Mouse (Mus musculus) thymus, adult 2 months (tissue): ENCODE data around the gene Utp6. TPM values are rescaled to one million over a fixed set of nuclear protein-coding genes. Genes with fewer than 3 reads are reported as not detected.
A peak's percentile ranks its signal among the peaks of the same experiment; 100 is the strongest.

Source experiments
- DNase-seq: peaks from one replicate; pipeline ENCODE4 v3.0.0; 2021
- H3K27ac ChIP-seq: fragments of 200-500 bp; 2 replicates; pipeline ENCODE4 v1.5.1; 2012; ENCODE audit warnings: low read length, control low read depth; ENCODE audit not compliant: control insufficient read depth, insufficient read depth
- H3K27me3 ChIP-seq: fragments of 200-500 bp; 2 replicates; pipeline ENCODE4 v1.6.1; 2012; ENCODE audit warnings: mild to moderate bottlenecking, low read length, moderate library complexity, mixed read lengths; ENCODE audit not compliant: control insufficient read depth, insufficient read depth
- H3K36me3 ChIP-seq: fragments of 200-500 bp; 2 replicates; pipeline ENCODE4 v1.6.1; 2012; ENCODE audit warnings: mild to moderate bottlenecking, low read length, moderate library complexity; ENCODE audit not compliant: control insufficient read depth, insufficient read depth
- H3K4me1 ChIP-seq: fragments of 200-500 bp; replicated peaks from 2 replicates; pipeline ENCODE4 v1.6.1; 2012; ENCODE audit warnings: low read length; ENCODE audit not compliant: control insufficient read depth, insufficient read depth
- H3K4me3 ChIP-seq: fragments of 200-500 bp; 2 replicates; pipeline ENCODE4 v1.5.1; 2012; ENCODE audit warnings: mild to moderate bottlenecking, low read length, control low read depth, moderate library complexity; ENCODE audit not compliant: control insufficient read depth, insufficient read depth
- CTCF ChIP-seq: fragments of 200-500 bp; IDR thresholded peaks from 2 replicates; pipeline ENCODE4 v1.5.1; 2012; ENCODE audit warnings: mild to moderate bottlenecking, control low read depth, low read length, moderate library complexity, borderline replicate concordance; ENCODE audit not compliant: control insufficient read depth, poor library complexity, insufficient read depth; ENCODE audit errors: extremely low read depth
- POLR2A ChIP-seq: fragments of 200-500 bp; IDR thresholded peaks from 2 replicates; pipeline ENCODE4 v1.6.1; 2012; ENCODE audit warnings: mild to moderate bottlenecking, low read length, control low read depth, moderate library complexity; ENCODE audit not compliant: control insufficient read depth, poor library complexity, insufficient read depth; ENCODE audit errors: extremely low read depth
- WGBS: fragments of 180-500 bp; shearing (Covaris S2); methylation state at CpG from one replicate; pipeline ENCODE4 v1.1.7; 2018; 5-methylcytosine and 5-hydroxymethylcytosine counted together
- polyA plus RNA-seq: library from polyadenylated mRNA; depleted of rRNA; stranded (reverse); fragments of >200 nt; gene quantifications from 2 replicates; pipeline ENCODE4 v1.2.3, GENCODE M21; 2012

Gene Utp6
- polyA plus RNA-seq, 1 experiment = 7.8 TPM

GRCm38 (mm10) chr11:79976222-79976621 is 14.0 kb upstream of the Utp6 start:
- WGBS = 90% methylated on average over 1 of the region's 1 CpGs
- no peak for DNase-seq
- no peak overlapping the region for H3K27ac ChIP-seq
- H3K27me3 ChIP-seq = peaks cover 5% of the 10 kb centered on the region
- H3K36me3 ChIP-seq = no peaks in the 10 kb centered on the region
- TF ChIP-seq CTCF (no peak), POLR2A (no peak)
- H3K4me3 ChIP-seq = no peak overlapping the region
- peaks cover 9% of the 10 kb centered on the region for H3K4me1 ChIP-seq

- H3K27ac ChIP-seq = no peak overlapping the region
- TF ChIP-seq POLR2A = no peak
- no peak for TF ChIP-seq CTCF
- H3K4me3 ChIP-seq = no peak overlapping the region
- H3K4me1 ChIP-seq = peaks cover 9% of the 10 kb centered on the region
- DNase-seq = no peak
- H3K27me3 ChIP-seq = peaks cover 5% of the 10 kb centered on the region
- 91% methylated on average over 2 of the region's 2 CpGs for WGBS
- H3K36me3 ChIP-seq = no peaks in the 10 kb centered on the region
Measured at GRCm38 (mm10) chr11:79975377-79975776, 13.2 kb upstream of the Utp6 start.

DNA sequence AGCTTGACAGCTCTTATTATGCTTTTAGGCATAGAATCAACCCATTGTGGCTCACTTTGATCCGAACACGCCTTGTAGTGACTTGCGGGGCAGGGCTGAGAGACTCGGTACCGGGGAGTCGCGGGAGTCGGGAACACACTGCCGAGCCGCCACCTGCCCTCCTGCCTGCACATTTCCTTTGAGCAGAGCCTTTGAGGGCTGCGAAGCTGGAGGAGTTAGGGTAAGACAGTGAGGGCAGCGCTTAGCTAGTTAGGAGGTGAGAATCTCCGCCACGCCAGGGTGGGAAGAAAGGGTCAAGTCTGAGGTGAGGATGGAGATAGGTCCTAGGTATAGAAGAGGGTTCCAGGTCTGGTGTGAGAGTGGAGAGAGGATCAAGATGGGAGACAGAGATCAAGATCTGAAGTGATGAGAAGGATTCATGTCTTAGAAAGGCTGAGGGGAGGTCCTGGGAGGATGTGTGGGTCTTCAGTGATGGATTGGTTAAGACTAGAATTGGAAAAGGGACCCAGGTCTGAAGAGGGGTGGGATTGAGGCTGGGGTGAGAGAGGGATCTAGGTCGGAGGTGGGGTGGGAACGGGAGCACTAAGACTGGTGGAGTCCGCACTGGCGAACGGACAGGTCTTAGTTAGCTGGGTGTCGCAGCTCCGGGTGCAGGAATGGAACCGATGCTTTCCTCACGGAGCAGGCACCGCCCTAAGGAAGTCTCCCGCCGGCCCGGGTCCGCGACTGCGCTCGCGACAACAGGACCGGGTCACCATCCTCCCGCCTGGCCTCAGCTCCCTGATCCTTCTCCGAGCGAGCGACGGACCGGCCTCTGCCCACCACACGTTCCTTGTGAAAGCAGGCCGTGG is 11.7 kb upstream of the Utp6 start:
- H3K36me3 ChIP-seq = no peaks in the 10 kb centered on the region
- TF ChIP-seq POLR2A = no peak
- TF ChIP-seq CTCF = no peak
- peak overlapping the region; percentile 27 for H3K4me3 ChIP-seq
- 3% methylated on average over 41 of the region's 41 CpGs for WGBS
- peaks cover 5% of the 10 kb centered on the region for H3K27me3 ChIP-seq
- peak; percentile 32 for DNase-seq
- peaks cover 9% of the 10 kb centered on the region for H3K4me1 ChIP-seq
- H3K27ac ChIP-seq = no peak overlapping the region

- DNase-seq = no peak
- H3K36me3 ChIP-seq = no peaks in the 10 kb centered on the region
- peaks cover 5% of the 10 kb centered on the region for H3K27me3 ChIP-seq
- H3K27ac ChIP-seq = no peak overlapping the region
- 19% methylated on average over 8 of the region's 8 CpGs for WGBS
- H3K4me3 ChIP-seq = no peak overlapping the region
- TF ChIP-seq CTCF (no peak), POLR2A (no peak)
- H3K4me1 ChIP-seq = peaks cover 9% of the 10 kb centered on the region
Measured at GRCm38 (mm10) chr11:79973133-79973532, 10.9 kb upstream of the Utp6 start.

DNA sequence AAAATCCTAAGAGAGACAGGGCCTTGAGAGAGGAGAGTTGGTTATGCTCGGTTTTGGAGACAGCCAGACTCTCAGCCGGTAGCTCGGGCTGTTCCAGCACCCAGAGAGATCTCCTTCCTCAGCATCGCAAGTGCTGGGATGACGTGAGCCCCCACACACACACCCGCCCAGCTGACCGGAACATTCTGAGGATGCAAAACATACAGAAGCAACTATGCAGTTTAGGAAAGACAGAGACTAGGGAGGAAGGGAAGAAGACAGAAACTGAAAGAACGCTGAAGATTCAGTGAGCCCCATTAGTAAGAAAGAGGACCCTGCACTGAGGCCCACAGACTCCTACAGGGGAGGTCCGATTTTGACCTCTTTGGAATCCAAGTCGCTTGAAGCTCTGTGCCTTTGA is 5.6 kb upstream of the Utp6 start:
- no peak overlapping the region for H3K4me3 ChIP-seq
- 93% methylated on average over 10 of the region's 10 CpGs for WGBS

GRCm38 (mm10) chr11:79965896-79966295 is 3.7 kb upstream of the Utp6 start:
- H3K4me3 ChIP-seq = no peak overlapping the region
- no peaks in the 10 kb centered on the region for H3K27me3 ChIP-seq
- no peaks in the 10 kb centered on the region for H3K36me3 ChIP-seq
- TF ChIP-seq POLR2A (no peak), CTCF (no peak)
- no peak for DNase-seq
- H3K27ac ChIP-seq = no peak overlapping the region
- peaks cover 5% of the 10 kb centered on the region for H3K4me1 ChIP-seq
- 84% methylated on average over 8 of the region's 8 CpGs for WGBS

More for the DNA sequence above, 5.6 kb upstream of the Utp6 start:
- Histone ChIP-seq H3K4me1 (peaks cover 2% of the 10 kb centered on the region; the same call in 1 of the 2 replicates), H3K27ac (no peak overlapping the region), H3K36me3 (no peaks in the 10 kb centered on the region), H3K27me3 (no peaks in the 10 kb centered on the region)
- no peak for TF ChIP-seq POLR2A
- TF ChIP-seq CTCF = no peak
- DNase-seq = no peak

DNA sequence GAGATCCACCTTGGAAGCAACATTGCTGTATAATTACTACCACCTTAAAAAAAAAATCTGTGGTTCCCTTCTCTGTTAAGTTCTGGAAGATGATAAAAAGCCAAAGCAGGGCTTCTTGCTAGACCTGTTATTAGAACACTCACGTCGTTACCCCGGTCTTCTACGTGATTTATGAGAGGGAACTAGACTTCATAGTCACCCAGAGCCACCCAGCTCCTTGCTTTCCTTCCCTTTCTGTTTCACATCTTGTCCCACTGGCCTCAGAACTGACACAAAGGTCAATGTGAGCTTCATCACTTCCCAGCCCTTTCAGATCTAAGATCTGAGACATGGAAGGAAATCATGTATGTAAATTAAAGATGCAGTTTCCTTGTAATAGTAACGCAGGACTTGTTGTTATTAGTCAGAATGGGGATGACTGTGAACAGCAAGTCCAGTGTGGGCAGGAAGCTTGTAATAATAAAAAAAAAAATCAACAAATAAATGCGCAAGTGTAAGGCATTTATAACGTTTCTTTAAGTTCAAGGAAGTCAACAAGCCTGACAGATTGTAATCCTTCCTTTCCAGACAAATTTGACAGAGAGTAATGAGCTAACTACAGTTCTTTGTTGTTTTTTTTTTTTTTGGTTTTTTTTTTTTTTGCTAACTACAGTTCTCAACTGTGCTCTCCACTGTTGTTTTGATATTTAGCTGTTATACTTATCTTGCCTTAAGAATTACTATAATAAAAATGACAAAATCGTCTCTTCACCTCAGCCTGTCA is 1.2 kb upstream of the Utp6 start:
- Histone ChIP-seq H3K36me3 (peaks cover 4% of the 10 kb centered on the region), H3K4me1 (peaks cover 5% of the 10 kb centered on the region), H3K4me3 (no peak overlapping the region), H3K27me3 (no peaks in the 10 kb centered on the region), H3K27ac (no peak overlapping the region)
- WGBS = 30% methylated on average over 8 of the region's 8 CpGs
- no peak for DNase-seq
- no peak for TF ChIP-seq POLR2A
- no peak for TF ChIP-seq CTCF
